Mouse (Mus musculus) spleen, postnatal 36 days (tissue): ENCODE data around the gene Alkbh3.

Experiments
- DNase-seq, 2 experiments: peaks; one replicate each; pipeline ENCODE4 v3.0.0; 2022; ENCODE audit warnings: low spot score in 2 of 2, mixed read lengths in 1 of 2

The Alkbh3 gene

DNA sequence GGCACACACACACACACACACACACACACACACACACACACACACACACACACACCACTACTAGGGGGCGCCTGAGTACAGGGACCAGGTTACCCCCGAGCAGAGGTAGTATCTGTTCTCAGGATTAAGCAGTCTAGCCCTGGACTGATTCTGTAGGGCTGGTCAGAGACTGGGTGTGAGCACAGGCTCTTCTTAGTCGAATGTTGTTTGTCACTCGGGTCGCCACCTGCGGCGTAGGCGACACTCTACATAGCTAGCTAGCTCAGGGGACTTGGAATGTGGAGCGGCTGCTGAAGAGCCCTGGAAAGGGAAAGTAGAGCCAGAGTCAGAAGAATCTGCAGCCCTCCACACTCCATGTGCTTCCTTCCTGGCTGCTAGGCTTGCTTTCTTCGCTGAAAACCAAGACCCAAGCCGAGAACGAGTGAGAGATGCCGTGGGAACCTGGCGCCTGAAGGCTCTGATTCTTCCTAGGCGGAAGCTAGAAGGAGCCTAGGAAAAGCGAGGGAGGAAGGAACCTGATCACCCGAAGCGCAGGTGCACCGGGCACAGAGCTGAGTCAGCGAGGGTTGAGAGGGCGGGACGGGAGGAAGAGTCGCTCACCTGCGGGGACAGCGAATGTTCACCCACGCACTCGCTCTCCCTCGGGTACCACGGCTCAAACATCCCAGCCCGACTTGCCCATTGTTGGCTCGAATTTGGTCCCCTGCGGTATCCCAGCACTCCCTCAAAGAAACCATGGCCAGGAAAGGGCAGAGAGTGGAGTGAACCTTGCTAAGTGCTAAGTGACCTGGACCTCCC lies 55.6 kb downstream of the Alkbh3 start:
- no peak for DNase-seq

DNA sequence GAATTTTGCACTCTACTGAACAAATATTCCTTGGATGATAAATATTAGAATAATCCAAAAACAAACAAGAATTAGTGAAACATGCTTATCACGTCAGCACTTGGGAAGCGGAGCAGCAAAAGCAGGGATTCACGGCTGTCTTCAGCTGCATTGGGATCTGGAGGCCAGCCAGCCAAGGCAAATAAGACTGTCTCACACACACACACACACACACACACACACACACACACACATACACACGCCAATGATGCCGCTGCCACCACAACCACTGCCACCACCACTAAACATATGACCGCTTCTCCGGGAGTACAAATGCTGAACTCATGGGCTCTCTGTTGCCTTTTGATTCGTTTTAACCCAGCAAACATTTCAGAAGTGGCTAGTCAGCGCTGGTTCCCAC lies 56.9 kb downstream of the Alkbh3 start:
- DNase-seq = no peak

DNA sequence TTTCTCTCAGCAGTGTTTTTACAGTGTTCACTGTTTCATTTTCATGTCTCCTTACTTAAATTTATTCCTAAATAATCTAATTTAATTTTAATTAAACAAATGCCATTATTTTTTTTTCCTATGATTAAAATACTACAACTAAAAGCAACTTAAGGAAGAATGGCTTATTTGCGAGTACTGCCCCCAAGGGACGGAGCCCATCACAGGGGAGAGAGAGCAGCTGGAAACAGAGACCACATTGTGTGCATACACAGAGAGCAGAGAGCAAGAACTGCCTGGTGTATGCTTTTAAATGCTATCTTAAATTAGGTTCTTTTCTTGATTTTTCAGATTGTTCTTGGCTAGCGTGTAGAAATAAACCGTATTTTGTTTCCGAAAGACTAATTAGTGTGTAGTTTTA lies 63.6 kb downstream of the Alkbh3 start:
- DNase-seq = no peak

DNA sequence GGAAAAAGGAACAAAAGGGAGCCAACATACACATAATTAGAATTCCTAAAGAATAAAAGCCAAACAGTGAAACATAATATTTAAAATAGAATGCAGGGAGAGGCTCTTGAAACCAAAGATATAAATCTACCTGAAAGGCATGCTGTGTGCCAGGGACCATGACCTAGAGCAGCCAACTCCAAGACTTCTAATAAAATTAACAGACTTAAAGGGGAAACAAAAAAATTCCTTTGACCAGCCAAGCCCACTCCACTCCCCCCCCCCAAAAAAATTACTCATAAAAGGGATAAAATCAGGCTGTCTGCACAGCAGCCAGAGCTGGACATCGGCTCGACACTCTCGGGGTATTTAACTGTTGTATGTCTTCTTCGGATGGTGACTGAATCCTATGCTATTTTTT lies 65.8 kb downstream of the Alkbh3 start:
- no peak for DNase-seq

DNA sequence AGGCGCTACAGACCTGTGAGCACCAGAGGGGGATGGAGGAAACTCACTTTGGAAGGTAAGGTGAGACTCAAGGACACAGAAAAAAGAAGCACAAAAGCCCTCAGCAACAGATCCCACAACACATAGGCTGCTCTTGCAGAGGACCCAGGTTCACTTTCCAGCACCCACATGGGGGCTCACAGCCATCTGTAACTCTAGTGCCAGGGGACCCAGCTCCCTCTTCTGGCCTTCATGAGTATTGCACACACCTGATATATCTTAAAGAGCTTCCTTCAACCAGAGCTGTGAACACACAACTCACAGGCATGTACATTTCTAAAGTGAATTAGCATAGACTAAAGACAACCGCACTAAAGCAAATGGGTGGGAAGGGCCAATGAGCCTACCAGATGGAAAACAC lies 66.5 kb downstream of the Alkbh3 start:
- DNase-seq = no peak

DNA sequence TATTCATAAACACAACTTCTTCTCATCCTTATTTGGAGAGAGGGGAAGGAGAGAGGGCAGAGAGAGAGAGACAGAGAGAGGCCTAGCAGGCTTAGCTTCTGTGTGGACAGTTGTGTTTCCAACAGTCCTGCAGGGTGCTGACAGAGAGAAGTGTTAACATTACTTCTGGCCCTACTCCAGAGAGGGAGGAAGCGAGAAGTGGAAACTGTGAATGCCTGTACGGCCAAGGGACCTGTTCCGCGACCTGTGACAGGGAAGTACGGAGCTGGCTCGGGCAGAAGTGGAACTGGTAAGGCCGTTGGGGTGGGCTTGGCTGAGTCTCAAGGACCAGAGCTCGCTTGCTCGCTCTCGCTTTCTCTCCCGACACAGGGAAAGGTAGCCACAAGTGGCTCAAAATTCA lies 68.9 kb downstream of the Alkbh3 start:
- peak in 1 of 2 experiments; percentile 11 for DNase-seq

DNA sequence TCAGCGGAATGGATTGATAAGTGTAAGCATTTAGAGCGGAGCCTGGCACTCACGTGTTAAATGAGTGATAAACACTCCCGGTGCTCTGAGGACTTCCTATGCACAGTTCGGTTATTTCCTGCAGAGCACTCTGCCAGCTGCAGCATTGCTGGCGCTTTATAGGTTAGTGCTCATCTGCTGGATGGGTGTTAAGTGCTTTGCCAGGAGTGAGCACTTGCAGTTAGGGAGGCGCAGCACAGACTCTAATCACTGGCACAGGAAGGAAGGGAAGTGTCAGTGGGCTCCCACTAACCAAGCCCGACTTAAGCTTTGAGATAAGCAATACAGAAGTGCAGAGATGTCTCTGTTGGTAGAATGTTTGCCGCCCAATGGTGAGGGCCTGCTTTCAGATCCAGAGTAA lies 72.1 kb downstream of the Alkbh3 start:
- no peak for DNase-seq
